Mouse (Mus musculus): ENCODE data around the gene Mrpl30. TPM values are rescaled to one million over a fixed set of nuclear protein-coding genes. Genes with fewer than 3 reads are reported as not detected.

The Mrpl30 gene
- polyA plus RNA-seq, 1 experiment from 2014 or later = 245 TPM

DNA sequence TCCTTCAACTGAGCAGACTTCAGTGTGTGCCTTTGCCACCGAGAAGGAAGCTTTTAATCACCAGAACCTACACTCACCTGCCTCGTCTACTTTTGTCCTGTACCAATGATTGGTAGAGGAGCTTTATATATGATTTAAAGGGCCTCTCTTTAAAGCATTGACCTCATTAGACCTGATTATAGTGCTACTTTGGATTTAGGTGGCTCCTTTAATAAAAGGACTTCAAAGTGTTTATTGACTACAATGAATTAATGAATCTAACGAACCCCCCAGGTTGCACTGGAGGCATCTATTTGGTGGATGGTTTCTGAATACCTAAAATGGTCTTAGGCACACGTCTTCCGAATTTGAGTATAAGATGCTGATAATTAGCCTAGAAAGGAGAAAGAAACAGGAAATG lies 26.1 kb downstream of the Mrpl30 start, which contains the start of gene Lyg2:
Gene Lyg2, minus strand, starts transcription at position 101 of the 400 bp plus-strand sequence.
- Histone ChIP-seq H3K27ac (no peak within 1 kb of the TSS), H3K9me3 (no peaks in the 10 kb centered on the region), H3K4me2 (replicated peaks) (no peak within 1 kb of the TSS), H3K4me1 (no peaks in the 10 kb centered on the region), H3K4me3 (no peak within 1 kb of the TSS), H3K27me3 (peaks cover 5% of the 10 kb centered on the region), H3K36me3 (no peaks in the 10 kb centered on the region), H3K9ac (no peak within 1 kb of the TSS)
- 39% methylated on average over 5 of the region's 5 CpGs for whole genome bisulfite sequencing
- ATAC-seq (ENCODE audit: low FRiP score, low read depth) = no peak

DNA sequence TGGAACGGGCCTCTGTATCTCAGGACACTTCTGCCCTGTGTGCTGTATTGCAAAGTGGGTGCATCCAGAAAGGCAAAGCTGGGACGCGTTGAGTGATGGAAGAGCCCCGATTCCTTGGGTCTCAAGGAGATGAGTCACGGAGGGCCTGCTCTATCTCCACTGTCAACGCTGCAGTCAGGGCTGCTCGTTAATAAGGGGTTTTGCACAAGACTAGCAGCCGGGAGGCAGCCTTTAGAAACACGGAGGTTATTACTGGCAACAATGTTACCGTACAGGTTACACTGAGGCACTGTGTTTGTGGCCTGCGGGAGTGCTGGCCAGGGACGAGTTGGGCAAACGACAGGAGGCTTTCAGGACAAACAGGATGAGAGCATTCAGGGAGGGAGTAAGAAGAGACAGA lies 27.4 kb downstream of the Mrpl30 start:
- H3K27me3 ChIP-seq = peaks cover 5% of the 10 kb centered on the region
- H3K36me3 ChIP-seq = no peaks in the 10 kb centered on the region
- no peak overlapping the region for H3K4me3 ChIP-seq
- no peak for ATAC-seq (ENCODE audit: low FRiP score, low read depth)
- H3K9me3 ChIP-seq = no peaks in the 10 kb centered on the region
- no peak overlapping the region for H3K27ac ChIP-seq
- no peaks in the 10 kb centered on the region for H3K4me1 ChIP-seq
- H3K4me2 ChIP-seq (replicated peaks) = no peak overlapping the region
- H3K9ac ChIP-seq = no peak overlapping the region
- 57% methylated on average over 13 of the region's 13 CpGs for WGBS

DNA sequence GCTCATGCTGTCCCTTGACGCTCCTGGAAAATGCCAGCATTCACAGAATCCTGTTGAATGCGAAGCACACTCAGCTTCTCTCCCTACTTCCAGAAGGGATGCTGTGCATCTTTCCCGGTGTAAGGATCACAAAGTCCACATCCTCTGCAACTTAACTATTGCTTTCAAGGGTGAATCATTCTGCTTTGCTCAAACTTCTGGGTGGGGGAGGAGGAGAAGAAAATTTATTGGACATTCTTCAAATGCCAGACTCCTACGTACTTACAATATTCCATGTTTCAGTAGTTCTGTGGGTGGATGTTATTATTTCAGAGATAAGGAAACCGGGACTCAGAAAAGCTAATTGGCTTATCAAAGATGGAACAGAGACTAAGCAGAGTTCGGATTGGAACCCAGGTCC lies 27.8 kb downstream of the Mrpl30 start:
- WGBS = 68% methylated on average over 6 of the region's 6 CpGs
- H3K27ac ChIP-seq = no peak overlapping the region
- H3K4me2 ChIP-seq (replicated peaks) = no peak overlapping the region
- no peak overlapping the region for H3K4me3 ChIP-seq
- peaks cover 5% of the 10 kb centered on the region for H3K27me3 ChIP-seq
- H3K9ac ChIP-seq = no peak overlapping the region
- no peak for ATAC-seq (ENCODE audit: low FRiP score, low read depth)
- H3K36me3 ChIP-seq = no peaks in the 10 kb centered on the region
- H3K4me1 ChIP-seq = no peaks in the 10 kb centered on the region
- H3K9me3 ChIP-seq = no peaks in the 10 kb centered on the region

DNA sequence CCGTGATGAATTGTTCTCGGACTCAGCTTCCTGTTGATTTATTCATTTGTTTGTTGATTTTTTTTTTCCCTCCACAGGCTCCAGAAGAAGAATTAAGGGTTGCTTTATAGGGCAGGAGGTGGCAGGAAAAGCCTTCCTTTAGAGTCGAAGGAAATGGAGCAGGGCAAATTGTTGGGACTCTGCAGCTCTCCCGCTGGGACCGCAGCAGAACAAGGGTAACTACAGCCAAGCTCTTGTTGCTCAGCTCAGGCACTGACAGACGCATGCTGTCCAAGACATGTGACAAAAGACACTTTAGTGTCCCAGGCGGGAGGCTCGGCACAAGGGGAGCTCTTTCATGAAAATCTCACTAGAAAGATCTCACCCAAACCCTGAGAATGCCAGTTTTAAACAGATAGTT lies 32.3 kb downstream of the Mrpl30 start:
- no peak for ATAC-seq (ENCODE audit: low FRiP score, low read depth)
- WGBS = 40% methylated on average over 8 of the region's 8 CpGs

DNA sequence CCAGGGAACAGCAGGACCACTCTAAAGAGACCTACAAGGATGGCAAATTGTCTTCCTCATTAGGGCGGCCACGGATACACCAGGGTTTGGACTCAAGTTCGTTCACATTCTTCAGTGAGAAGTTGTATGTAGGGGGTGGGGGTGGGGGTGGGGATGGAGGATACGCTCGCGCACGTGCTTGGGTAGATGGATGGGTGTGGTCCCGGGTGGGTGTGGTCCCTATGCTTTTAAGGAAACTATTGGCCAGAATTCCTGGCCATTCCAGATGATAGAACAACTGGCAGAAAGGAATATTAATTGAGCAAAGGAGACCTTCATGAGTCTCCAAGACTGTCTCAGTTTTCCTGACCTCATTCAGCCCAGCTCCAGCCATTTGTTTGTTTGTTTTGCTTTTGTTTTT lies 35.7 kb downstream of the Mrpl30 start:
- Histone ChIP-seq H3K9me3 (no peaks in the 10 kb centered on the region), H3K9ac (no peak overlapping the region), H3K27me3 (no peaks in the 10 kb centered on the region), H3K36me3 (no peaks in the 10 kb centered on the region), H3K4me1 (no peaks in the 10 kb centered on the region), H3K4me3 (no peak overlapping the region), H3K4me2 (replicated peaks) (no peak overlapping the region), H3K27ac (no peak overlapping the region)
- no peak for ATAC-seq (ENCODE audit: low FRiP score, low read depth)
- WGBS = 76% methylated on average over 8 of the region's 8 CpGs

More for the DNA sequence above, 32.3 kb downstream of the Mrpl30 start:
- no peak overlapping the region for H3K27ac ChIP-seq
- H3K9ac ChIP-seq = no peak overlapping the region
- H3K9me3 ChIP-seq = no peaks in the 10 kb centered on the region
- no peaks in the 10 kb centered on the region for H3K36me3 ChIP-seq
- no peaks in the 10 kb centered on the region for H3K4me1 ChIP-seq
- H3K4me2 ChIP-seq (replicated peaks) = no peak overlapping the region
- no peaks in the 10 kb centered on the region for H3K27me3 ChIP-seq
- no peak overlapping the region for H3K4me3 ChIP-seq

DNA sequence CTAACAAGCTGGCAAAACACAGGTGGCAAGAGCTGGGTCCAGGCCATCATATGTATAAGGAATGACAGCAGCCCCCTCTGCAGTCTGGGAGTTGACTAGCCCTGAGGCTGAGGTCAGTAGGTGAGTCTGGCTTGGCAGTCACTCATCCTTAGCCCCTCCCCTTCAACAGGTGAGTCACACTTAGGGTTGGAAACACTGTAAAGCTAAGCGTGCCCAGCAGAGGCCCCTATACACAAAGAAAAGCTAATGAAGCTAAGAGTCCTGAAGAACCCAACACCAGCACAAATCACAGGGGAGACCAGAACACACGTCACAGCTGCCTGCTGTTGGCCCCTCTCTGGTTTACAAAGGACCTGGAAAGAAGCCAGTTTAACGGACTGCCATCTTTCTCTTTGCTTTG lies 41.5 kb downstream of the Mrpl30 start:
- no peak overlapping the region for H3K9ac ChIP-seq
- no peak overlapping the region for H3K27ac ChIP-seq
- 17% methylated on average over 3 of the region's 3 CpGs for WGBS
- no peaks in the 10 kb centered on the region for H3K4me1 ChIP-seq
- H3K9me3 ChIP-seq = no peaks in the 10 kb centered on the region
- no peak overlapping the region for H3K4me2 ChIP-seq (replicated peaks)
- no peak overlapping the region for H3K4me3 ChIP-seq
- no peaks in the 10 kb centered on the region for H3K36me3 ChIP-seq
- no peaks in the 10 kb centered on the region for H3K27me3 ChIP-seq
- no peak for ATAC-seq (ENCODE audit: low FRiP score, low read depth)

Other genes starting within 250 kb of the Mrpl30 start
- gene 2010300C02Rik, start 170.4 kb upstream of the Mrpl30 start, polyA plus RNA-seq (2015; fragmentation: Nextera tagmentation; extraction: Ambion mirVana) = 2.7 and 2.8 TPM in 2 replicates
- 5.8 and 7.5 TPM in 2 replicates for gene Tsga10, start 24.0 kb upstream of the Mrpl30 start, polyA plus RNA-seq (2015; fragmentation: Nextera tagmentation; extraction: Ambion mirVana)
- gene Lipt1, start 18.7 kb upstream of the Mrpl30 start, polyA plus RNA-seq (2015; fragmentation: Nextera tagmentation; extraction: Ambion mirVana) = 8.5 and 9.2 TPM in 2 replicates
- 25.6 and 27.2 TPM in 2 replicates for gene Mitd1, start 66 bp upstream of the Mrpl30 start, polyA plus RNA-seq (2015; fragmentation: Nextera tagmentation; extraction: Ambion mirVana)
- gene Lyg2, start 26.0 kb downstream of the Mrpl30 start, polyA plus RNA-seq (2015; fragmentation: Nextera tagmentation; extraction: Ambion mirVana) = not detected in 2 replicates
- not detected in 2 replicates for gene Lyg1, start 67.3 kb downstream of the Mrpl30 start, polyA plus RNA-seq (2015; fragmentation: Nextera tagmentation; extraction: Ambion mirVana)
- 139 and 153 TPM in 2 replicates for gene Txndc9, start 107.4 kb downstream of the Mrpl30 start, polyA plus RNA-seq (2015; fragmentation: Nextera tagmentation; extraction: Ambion mirVana)
- 33.8 TPM in 2 replicates for gene Eif5b, start 107.5 kb downstream of the Mrpl30 start, polyA plus RNA-seq (2015; fragmentation: Nextera tagmentation; extraction: Ambion mirVana)
- 33.4 and 36.1 TPM in 2 replicates for gene Rev1, start 239.3 kb downstream of the Mrpl30 start, polyA plus RNA-seq (2015; fragmentation: Nextera tagmentation; extraction: Ambion mirVana)

Data from limb, embryonic 13.5 days (tissue).